Mouse (Mus musculus) left cerebral cortex, postnatal 4 days (tissue): ENCODE measurements at regions not wholly inside any gene's neighbourhood (a gene's known extent, or its start where the extent isn't known, plus 50 kb on each side); places are given as distances from the start of the nearest gene placed in this dataset.

Experiments
- DNase-seq: peaks from one replicate; pipeline ENCODE4 v3.0.0-alpha.2; 2022
- intact Hi-C: fragments of 180-260 bp; cut with DNase I; formaldehyde crosslinking; loops from one replicate; pipeline ENCODE4 v1.15.1; 2025

DNA sequence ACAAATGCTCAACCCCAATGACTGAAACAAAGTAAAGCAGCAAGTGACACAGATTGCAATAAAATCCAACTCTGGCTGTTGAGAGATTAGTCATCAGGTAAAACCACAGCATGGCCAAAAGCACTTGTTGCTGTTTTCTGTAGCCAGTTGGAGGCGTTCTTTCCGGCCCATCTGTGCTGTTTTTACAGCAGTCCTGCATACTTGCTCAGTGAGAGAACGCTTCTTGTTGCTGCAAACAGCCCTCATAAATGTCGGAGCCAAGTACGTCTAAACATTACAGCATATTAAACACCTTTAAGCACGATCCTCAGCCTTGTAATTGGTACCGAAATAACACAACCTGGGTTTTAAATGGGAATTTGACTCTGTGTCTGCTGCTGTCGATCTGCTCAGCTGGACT, 65.6 kb upstream of the Hs3st3a1 start:
- intact Hi-C loops: no loop called here
- DNase-seq: no peak

- no peak for DNase-seq
- intact Hi-C loops: no loop called here
These were observed 99.7 kb upstream of the Hs3st3a1 start for GRCm38 (mm10) chr11:64335456-64335855.

- no peak for DNase-seq
- intact Hi-C loops: no loop called here
These were observed 102.7 kb upstream of the Hs3st3a1 start for GRCm38 (mm10) chr11:64332406-64332805.

GRCm38 (mm10) chr11:64331811-64332210, 103.3 kb upstream of the Hs3st3a1 start:
- DNase-seq: no peak
- intact Hi-C loops: no loop called here

- no peak for DNase-seq
- intact Hi-C loops: no loop called here
These were observed 106.0 kb upstream of the Hs3st3a1 start for GRCm38 (mm10) chr11:64329129-64329528.

DNA sequence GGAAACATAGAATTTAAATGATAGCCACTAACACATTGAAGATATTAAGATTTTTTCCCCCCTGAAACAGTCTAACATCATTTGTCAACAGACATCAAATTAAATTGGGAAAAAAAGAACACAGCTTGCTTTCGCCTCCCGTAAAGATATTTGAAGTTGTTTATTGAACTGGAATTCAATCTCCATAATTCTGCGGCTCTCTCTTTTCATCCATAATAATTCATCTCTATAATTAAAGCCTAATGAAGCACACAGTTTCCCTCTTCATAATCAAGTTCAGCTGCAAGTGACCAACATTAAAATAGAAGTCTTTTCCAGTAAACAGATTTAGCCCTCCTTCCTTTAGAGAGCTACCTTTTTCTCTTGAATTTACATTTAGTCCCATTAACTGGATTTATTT, 107.4 kb upstream of the Hs3st3a1 start:
- intact Hi-C loops: no loop called here
- DNase-seq: no peak

DNA sequence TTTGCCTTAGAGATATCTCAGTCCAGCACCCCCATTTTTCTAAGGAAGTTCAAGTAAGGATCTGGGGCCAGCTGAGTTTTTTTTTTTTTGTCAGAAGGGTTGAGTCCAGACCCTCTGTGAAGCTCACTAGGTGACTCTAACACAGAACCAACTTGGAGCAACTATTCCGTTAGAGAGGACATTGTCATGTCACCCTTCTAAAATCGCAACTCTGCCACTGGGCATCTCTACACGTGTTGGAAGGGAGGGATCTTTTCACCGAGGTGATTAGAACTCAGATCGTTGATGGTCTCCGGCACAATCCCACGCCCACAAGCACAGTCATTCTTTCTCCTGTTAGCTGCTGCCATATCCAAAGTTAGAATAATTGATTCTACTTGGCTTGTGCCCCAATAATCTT, 108.5 kb upstream of the Hs3st3a1 start:
- no peak for DNase-seq
- intact Hi-C loops: no loop called here

GRCm38 (mm10) chr11:64321900-64322425, 113.2 kb upstream of the Hs3st3a1 start:
- intact Hi-C loops: no loop called here
- DNase-seq: no peak

GRCm38 (mm10) chr11:64317458-64317857, 117.7 kb upstream of the Hs3st3a1 start:
- no peak for DNase-seq
- intact Hi-C loops: no loop called here

DNA sequence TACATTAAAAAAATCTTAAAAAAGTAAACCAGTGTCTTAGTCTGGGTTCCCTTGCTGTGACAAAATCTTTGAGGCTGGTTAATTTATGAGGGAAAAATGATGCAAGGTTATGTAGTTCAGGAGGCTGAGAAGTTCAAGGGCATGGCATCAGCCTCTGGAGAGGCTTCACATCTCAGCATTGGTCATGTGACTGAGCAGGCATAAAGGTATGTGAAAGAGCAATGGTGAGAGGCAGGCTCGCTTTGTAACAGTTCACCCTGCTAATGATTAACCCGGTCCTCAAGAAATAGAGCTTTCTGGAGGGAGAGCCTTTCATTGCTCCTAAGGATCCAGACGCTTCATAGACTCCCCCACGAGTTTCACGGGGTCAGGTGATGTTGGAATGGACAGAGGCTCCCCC, 120.1 kb upstream of the Hs3st3a1 start:
- no peak for DNase-seq
- intact Hi-C loops: no loop called here

- intact Hi-C loops: no loop called here
- DNase-seq: no peak
These were observed 121.9 kb upstream of the Hs3st3a1 start for GRCm38 (mm10) chr11:64313241-64313640.

DNA sequence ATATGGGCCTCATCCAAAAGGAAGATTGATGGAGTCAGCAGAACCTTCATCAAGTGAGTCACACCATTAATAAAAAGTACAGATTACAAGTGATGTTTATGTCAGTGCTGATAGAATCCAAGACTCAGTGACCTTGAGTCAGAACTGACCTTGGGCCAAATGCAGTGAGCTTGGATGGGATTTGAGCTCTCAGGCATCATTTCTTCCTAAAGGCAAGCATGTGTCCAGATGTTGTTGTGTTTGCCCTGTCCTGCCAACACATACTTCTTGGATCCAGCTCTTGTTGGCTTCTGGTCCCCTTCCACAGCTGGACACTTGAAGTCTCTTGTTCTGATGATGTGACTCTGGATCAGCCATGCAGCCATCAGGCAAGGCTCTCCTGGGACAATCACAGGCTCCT, 125.3 kb upstream of the Hs3st3a1 start:
- intact Hi-C loops: no loop called here
- DNase-seq: no peak

- no peak for DNase-seq
- intact Hi-C loops: no loop called here
These were observed 137.3 kb upstream of the Hs3st3a1 start for GRCm38 (mm10) chr11:64297825-64298224.

GRCm38 (mm10) chr11:64288236-64288635, 146.9 kb upstream of the Hs3st3a1 start:
- intact Hi-C loops: no loop called here
- no peak for DNase-seq

GRCm38 (mm10) chr11:64287499-64287898, 147.6 kb upstream of the Hs3st3a1 start:
- no peak for DNase-seq
- intact Hi-C loops: no loop called here

- intact Hi-C loops: no loop called here
- DNase-seq: no peak
These were observed 153.4 kb upstream of the Hs3st3a1 start for GRCm38 (mm10) chr11:64281781-64282180.

- intact Hi-C loops: no loop called here
These were observed 156.7 kb upstream of the Hs3st3a1 start for GRCm38 (mm10) chr11:64278259-64279003.

DNA sequence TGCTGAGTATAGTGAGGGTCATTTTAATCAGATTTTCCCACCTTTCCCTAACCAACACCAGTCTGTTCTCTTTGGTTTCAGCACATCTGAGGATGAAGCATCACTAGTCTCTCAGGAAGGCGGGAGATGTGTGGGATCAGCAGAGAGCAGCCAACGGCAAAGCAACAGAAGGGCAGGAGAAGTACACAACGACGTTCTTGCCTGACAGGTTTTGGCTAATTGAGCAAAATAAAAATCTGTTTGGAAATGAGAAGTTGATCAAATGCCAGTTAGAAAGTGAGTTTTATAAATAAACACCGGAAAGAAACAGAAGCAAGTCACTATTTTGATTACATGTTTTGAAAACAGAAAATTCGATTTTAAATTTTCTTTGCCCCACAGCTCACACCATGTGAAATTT, 161.4 kb upstream of the Hs3st3a1 start:
- no peak for DNase-seq
- intact Hi-C loops: no loop called here

More at GRCm38 (mm10) chr11:64278259-64279003, 156.7 kb upstream of the Hs3st3a1 start:
- DNase-seq: peak; percentile 31

GRCm38 (mm10) chr11:64273214-64273613, 161.9 kb upstream of the Hs3st3a1 start:
- intact Hi-C loops: no loop called here

GRCm38 (mm10) chr11:64268121-64268520, 167.0 kb upstream of the Hs3st3a1 start:
- intact Hi-C loops: no loop called here
- no peak for DNase-seq

More at GRCm38 (mm10) chr11:64273214-64273613, 161.9 kb upstream of the Hs3st3a1 start:
- DNase-seq: no peak

DNA sequence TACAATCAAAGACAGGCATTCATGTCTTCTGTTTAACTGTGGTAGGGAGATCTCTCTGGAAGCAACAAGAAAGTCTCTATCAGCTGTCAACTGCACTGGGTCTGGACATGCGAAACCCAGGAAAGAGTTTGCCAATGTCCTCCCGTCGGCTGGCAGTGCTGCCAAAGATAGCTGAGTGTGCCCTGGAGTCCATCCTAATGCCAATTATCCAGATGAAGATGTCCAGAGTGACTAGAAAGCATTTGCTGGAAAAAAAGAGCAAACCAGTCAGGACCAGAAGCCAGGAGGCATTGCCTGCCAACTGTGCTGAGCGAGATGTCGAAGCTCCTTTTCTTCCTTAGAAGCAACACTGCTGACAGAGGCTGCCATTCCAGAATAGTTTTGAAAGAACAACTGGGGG, 167.6 kb upstream of the Hs3st3a1 start:
- DNase-seq: peak; percentile 79
- intact Hi-C loops: no loop called here

DNA sequence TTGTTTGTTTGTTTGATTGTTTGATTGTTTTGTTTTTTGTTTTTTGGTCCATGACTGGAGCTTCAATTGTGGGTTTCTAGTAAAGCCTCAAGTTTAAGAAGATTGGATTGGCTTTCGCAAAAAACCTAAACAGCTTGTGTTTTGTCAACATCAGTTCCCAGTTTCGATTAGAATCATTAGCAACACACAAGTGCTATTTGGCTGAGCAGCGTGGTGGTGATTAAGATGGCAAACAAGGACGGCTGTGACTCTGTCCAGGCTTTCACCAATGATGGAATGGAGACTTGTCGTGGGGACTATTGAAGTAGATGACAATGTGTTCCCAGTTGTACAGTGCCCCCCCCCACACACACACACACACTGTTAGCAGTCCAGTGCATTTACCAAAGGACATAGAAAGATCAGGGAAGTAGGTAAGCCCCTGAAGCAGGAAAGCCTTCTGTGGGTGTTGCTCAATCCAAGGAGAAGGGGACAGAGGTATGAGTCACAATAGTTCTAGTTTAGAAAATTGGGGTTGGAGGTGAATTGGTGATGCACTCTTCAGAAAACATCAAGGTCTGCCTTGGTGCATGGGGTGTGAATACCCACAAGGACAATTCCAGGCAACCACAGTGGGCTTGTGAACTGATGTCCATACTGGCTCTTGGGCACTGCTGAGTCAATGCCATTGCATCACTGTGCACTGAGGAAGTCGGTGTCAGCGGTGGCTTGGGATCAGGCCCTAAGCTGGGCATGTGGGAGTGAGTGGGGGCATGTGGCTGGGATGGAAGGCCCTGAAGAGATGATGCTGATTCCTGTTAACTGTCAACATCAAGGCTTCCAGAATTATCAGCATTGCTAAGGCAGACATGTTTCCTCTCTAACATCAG, 174.5 kb upstream of the Cox10 start:
- no peak for DNase-seq

More for the DNA sequence above, 174.5 kb upstream of the Cox10 start:
- intact Hi-C loops: no loop called here
